Mouse (Mus musculus) T-helper 17 cell (primary cell): ENCODE data around the gene Bax.
"Not testable (repeated sequence)": the region's sequence is repeated elsewhere in the genome, so short reads cannot be mapped to it uniquely, and the experiment has no call there.

Experiments used
- in situ Hi-C, 2 experiments: fragments of 300-600 bp; cut with MboI, MseI; formaldehyde crosslinking; loops; 1 replicate in 1 of 2; 2 replicates in 1 of 2; pipeline ENCODE4 v1.15.1; 2025; ENCODE audit warnings: high pct_unique_total_duplicates in 2 of 2

Gene Bax

DNA sequence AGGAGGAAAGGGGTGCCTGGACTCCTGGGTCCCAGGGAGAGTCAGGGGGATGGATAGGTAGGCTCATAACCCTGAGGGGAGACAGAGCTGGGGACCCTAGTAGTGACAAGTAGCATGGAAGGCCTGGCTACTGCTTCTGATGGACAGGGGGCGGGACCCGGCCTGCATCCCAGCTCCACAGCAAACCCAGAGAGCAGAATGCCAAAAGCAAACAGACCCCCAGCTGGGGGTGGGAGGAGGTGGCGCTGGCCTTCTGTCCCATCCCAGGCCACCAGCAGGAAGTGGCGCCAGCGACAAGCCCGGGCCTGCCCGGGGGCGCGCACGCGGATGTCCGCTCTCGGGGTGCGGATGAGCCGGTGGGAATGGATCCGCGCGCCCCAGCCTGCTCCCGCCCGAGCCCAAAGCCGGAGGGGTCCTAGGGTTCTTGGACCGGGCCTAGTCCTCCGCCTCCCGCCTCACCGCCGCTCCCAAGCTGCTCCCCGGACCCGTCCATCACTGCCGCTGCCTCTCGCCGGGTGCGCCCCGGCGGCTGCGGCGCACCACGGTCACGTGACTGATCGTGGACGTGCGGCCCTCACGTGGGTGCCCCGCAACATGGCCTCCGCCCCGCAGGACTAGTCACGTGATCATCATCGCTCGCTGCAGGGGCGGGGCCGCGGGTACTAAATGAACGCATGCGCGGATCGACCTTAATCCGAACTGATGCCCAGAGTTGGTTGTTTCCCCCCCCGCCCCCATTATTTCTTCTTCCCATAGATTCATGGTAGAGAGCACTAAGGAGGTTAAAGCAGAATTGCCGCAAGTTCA, at the start of gene Bax:
Gene Bax (minus strand): TSS at position 616 of the 807 bp plus-strand sequence.
- in situ Hi-C loops, result no loop called here

GRCm38 (mm10) chr7:45515436-45515835, 48.7 kb upstream of the Bax start:
- in situ Hi-C loops, result loop anchor here in 1 of 2 experiments (5.0 kb wide), 1 partner anchor 1332 kb away; no protein-coding TSS in a partner anchor

DNA sequence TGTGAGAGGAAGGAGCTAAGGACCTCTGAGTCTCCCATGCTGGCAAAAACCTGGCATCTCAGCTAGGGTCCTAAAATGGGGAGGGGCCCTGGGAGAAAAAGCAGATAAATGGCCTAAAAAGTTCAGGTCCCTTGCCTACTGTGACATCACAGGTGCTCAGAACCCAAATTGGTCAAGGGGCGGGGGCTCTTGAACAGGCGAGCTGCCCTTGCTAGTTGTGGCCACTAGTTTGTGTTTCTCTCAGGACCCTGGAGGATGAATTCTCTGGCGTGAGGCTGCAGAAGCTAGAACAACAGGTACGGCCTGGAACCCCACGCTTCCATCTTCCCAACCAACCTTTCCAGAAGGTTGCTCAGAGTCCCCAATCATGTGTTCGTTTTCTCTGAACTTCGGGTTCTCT, 47.7 kb upstream of the Bax start:
- in situ Hi-C loops, result no loop called here

GRCm38 (mm10) chr7:45509912-45510787, 43.5 kb upstream of the Bax start, which contains the start of gene Nucb1:
Nucb1 (minus strand) TSS chr7:45510406.
- in situ Hi-C loops, result no loop called here

DNA sequence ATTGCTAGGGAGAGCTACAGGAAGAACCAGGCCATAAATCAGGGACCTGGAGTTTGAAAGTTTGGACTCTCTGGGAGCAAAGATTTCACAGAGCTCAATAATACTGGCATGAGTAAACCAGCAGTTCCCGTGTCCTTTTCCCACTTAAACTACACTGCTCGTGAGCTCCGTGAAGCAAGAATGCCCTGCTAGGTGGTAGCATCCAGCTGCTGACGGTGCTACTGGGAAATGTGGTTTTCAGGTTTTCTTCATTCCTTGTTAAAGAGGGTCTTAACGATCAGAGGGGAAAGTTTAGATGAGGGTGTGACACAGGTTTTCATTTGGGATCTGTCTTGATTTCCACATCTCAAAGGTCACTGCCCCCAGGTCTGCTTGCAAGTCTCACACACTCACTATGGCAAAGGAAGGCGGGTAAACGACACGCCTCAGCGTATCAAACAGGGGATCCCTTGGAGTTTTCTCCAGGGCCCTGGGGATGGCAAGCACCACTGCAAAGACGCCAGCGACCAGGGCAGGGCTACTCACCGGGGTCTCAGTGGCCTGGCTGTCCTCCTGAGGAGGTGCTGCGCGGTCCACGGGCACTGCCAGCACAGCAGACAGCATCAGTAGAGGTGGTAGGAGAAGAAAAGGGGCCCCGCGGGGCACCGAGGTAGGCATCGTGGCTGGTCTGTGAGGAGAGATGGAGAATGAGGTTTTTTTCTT, 42.6 kb upstream of the Bax start:
- in situ Hi-C loops, result no loop called here

DNA sequence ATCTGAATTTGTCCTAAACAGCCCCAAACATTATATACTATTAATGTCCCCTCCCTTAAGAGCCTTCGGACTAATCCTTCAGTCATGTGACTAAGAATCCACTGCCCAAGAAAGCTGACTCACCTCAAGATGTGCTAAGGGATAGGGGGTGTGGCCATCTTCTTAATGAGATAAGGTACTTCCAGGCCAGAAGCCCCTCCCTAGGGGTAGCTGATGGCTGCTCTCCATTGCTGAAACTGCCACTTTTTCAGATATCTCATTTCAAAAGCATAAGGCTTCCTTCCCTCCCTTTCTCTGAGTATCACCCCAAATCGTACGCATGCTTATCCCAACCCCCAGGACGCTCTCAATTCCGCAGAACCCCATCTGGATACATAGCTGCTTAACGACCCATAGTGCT, 41.9 kb upstream of the Bax start:
- in situ Hi-C loops, result no loop called here

DNA sequence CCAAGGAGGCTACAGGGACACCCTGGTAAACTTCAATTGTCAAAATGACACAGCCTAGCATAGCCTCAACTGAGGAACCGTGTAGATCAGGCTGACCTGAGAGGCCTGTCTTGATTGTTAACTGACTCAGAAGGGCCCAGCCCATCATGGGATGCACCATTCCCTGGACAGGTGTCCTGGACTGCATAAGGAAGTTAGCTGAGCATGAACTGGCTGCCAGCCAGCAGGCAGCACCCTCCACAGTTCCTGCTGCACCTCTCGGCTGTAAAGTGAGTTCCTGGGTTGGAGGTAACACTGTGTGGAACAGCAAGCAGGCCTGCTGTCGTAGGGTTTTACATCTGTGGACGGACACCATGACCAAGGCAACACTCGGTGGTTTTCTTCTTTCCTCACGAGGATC, 40.9 kb upstream of the Bax start:
- in situ Hi-C loops, result no loop called here

GRCm38 (mm10) chr7:45498427-45498826, 31.7 kb upstream of the Bax start:
- in situ Hi-C loops, result no loop called here

DNA sequence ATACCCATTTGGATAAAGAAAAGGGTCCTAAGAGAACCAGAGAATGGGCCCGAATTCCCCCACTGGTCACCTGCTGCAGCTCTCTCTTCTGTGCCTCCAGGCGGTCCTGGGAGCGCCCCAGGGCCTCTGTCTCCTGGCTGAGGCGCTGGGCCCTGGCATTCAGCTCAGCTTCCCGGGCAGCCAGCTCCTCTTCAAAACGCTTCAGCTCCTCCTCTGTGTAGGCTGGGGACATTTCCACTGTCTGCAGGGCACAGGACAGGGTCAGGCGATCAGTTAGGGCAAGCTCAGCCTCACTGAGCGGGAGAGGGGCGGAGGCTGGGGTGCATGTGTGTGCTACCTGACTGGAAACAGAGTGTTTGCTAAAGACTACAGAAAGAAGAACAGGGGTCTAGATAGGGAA, 27.9 kb upstream of the Bax start:
- in situ Hi-C loops, result no loop called here

- in situ Hi-C loops, result no loop called here
Observed at GRCm38 (mm10) chr7:45492951-45493350, 26.3 kb upstream of the Bax start.

DNA sequence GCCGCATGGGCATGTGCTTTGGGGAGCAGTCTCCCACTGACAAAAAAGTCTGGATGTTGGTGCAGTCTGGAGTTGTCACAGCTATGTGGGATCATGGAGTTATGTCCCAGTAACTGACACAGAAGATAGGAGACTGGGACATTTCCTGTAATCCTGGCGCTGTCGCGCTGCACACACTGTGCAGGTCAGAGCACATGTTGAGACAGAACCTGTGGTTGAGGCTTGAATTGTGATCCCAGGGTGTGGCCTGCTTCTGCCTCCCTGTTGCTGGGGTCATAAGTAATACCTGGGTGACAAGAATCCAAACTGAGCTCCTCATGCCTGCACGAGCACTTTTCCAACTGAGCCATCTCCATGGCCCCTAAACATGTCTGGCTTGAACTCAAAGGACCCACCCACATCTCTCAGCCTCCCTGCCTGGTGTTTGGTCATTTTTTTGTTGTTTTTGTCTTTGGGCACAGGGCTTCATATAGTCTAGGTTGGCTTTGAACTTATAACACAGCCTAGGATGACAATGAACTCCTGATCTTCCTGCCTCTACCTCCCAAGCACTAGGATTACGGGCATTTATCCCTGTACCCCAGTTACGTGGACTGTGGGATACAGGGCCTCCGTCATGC, 25.6 kb upstream of the Bax start:
- in situ Hi-C loops, result no loop called here

DNA sequence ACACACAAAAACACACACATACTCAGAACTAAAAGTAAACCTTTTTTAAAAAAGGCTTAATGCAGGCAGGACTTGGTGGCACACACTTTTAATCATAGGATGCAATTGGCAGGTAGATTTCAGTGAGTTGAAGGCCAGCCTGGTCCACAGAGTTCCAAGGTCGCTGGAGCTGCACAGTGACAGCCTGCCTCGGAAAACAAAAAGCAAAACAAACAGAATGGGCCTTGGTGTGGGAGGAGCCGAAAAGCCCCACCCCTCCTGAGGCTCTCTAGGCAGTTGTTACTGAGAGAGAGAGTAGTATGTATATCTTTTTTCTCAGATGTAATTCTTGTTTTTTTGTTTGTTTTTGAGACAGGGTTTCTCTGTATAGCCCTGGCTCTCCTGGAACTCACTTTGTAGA, 24.6 kb upstream of the Bax start:
- in situ Hi-C loops, result no loop called here

GRCm38 (mm10) chr7:45490822-45491221, 24.1 kb upstream of the Bax start:
- in situ Hi-C loops, result no loop called here

- in situ Hi-C loops, result no loop called here
Observed at GRCm38 (mm10) chr7:45489578-45489977, 22.9 kb upstream of the Bax start.

DNA sequence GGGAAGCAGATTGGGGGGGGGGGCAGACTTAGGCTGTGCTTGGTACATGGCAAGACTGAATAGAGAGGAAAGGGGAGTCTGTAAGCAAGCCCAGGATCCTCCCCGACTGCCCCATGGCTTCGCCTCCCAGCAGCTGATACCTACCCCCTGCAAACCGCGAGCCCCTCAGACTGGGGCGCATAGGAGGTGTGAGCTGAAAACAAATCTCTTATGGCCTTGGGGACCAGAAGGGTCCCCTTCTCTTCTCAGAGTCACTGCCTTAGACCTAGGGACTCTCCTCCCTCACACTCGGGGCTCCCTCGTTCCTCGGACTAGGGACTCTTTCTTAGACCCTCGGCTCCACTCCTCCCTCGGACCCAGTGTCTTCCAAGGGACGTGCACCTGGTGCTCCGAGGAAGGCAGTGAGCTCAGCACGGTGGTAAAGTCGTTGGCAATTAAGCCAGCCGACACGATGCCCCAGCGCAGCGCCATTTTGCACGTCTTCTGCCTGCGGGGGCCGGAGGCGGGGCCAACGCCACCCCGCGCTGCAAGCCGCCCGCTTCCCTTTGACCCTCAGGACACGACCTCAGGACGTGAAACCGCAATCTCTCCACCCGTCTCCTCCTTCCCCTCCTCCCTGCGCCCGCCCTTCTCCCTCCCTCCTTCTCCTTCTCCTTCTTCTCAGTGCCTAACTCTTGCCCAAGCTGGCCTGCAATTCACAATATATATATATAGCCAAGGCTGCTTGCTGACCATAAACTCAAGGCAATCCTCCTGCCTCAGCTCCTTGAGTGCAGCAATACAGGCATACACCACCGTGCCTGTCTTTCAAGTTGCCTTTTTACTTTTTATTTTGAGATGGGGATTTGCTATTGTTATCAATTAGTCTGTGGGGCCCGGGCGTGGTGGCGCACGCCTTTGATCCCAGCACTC, 21.9 kb upstream of the Bax start, which contains the start of gene Dhdh:
Gene Dhdh (minus strand): TSS at position 513 of the 912 bp plus-strand sequence.
- in situ Hi-C loops, result no loop called here

- in situ Hi-C loops, result no loop called here
Observed at GRCm38 (mm10) chr7:45487861-45488292, 21.2 kb upstream of the Bax start.

- in situ Hi-C loops, result no loop called here
Observed at GRCm38 (mm10) chr7:45486761-45487415, 20.2 kb upstream of the Bax start, which contains the start of gene Gm45808. Gm45808 (minus strand) TSS chr7:45486811.

DNA sequence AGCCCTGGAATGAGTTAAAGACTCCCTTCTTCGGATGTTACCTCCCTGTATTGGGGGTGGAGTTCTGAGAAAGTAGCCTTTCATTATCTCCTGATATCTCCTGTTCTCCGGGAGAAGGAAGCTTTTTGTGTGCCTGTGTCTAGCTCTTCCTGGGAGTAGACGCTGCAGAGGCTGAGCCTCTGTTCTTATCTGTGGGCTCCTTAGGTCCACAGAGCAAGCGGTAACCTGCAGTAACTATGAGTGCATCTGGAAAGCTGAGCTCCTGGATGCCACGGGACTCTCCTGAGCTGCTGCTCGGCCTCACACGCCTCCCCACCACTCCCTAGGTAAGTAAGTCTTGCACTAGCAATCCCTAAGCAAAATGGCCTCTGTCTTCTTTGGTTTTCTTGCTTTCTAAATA, 19.5 kb upstream of the Bax start:
- in situ Hi-C loops, result no loop called here

- in situ Hi-C loops, result not testable (repeated sequence)
Observed at GRCm38 (mm10) chr7:45484985-45485384, 18.3 kb upstream of the Bax start.

DNA sequence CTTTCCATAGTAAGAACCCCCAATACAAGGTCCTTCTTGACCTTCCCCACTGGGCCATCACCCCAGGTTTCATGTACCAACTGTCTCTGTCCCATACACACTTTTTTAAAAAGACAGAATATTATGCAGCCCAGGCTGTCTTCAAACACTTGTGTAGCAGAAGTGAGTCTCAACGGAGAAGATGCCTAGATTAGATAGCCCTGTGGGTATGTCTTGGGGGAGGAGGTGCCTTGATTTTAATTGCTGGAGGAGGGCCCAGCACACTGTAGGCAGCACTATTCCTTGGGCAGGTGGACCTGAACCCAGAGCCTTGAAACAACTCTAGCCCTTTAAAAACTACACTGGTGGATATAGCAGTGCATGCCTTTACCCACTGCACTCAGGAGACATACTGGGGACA, 15.5 kb upstream of the Bax start:
- in situ Hi-C loops, result no loop called here
